Mouse (Mus musculus): ENCODE results near the gene Npl.
"Not testable (repeated sequence)": the region's sequence is repeated elsewhere in the genome, so short reads cannot be mapped to it uniquely, and the experiment has no call there.

Gene Npl

DNA sequence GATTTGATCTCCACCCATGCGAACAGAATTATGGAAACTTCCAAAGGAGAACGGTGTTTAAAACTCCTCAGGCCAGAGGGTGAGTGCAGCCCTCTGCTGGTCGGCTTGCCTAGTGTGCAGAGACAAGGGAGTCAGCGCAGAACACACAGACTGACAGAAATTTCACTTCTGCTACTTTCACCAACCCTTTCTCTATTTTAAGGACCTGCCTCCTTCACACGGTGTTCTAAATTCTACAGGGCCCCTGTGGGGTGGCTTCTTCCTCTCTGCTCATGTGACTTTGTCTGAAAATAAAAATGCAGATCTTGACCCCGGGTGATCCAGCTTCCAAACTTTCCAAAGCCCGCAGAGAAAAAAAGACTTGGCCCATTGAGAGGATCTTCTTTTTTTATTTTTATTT lies 60.7 kb downstream of the Npl start:
- no peak for DNase-seq (ENCODE audit: extremely low spot score)

DNA sequence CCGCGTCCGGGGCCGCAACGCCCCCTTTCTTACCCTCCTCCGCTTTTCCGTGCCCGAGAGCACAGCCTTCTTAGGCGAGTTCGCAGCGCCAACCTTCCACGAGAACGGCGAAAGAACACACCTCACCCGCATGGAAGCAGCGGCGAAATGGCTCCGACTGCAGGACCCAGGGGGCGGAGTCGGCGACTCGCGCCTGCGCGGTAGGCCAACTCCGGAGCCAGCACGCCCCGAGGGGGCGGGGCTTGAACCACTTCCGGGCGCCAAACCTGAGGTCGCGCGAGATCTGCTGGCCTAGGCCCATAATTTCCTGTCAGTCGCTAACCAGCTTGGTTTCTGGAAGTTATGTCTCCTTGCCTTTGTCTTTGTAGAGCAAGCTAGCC lies 62.4 kb downstream of the Npl start, which contains the start of gene Dhx9:
Dhx9 (minus strand) TSS at position 161 of the 380 bp plus-strand sequence.
- peak; percentile 97 for DNase-seq (ENCODE audit: extremely low spot score)

DNA sequence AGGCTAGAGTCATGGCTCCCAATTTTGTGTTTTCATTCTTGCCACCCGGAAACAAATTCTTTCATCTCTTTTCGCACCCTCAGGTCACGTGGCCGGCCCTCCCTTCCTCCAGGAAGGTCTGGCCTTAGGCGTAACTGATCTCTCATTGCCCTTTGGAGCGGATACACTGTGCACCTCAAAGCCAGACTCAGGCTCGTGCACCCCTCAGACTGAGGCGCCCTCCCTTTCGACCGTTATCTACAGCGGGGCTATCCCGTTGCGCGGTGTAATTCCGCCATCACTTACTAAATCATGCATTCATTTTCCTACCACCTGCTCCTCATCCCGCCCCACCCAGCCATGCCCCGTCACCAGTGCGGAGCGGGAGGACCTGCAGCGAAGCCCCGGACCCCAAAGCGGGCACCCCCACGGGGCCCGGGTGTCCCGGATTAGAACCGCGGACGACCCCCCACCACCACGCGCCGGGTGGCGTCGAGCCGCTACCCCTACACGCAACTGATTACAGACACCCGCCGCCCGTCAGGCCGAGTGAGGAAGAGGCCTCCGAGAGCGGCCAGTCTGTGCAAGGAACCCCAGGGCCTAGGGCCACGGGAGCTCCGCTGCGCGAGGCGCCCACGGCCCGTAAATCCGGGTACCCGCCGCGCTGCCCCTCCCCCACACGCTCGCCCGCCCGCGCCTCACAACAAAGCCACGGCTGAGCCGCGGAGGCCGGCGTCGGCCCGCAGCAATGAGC lies 62.9 kb downstream of the Npl start:
- DNase-seq (ENCODE audit: extremely low spot score): peak; percentile 61

DNA sequence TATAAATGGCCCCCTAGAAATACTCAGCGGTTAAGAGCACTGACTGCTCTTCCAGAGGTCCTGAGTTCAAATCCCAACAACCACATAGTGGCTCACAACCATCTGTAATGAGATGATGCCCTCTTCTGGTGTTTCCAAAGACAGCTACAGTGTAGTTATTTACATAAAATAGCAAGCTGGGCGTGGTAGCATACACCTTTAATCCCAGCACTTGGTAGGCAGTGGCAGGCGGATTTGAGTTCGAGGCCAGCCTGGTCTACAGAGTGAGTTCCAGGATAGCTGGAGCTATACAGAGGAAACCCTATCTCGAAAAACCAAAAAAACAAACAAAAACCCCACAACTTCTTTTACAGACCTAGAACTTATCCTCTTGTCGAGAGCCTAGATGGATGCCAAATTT lies 63.7 kb downstream of the Npl start:
- not testable (repeated sequence) for DNase-seq (ENCODE audit: extremely low spot score)

DNA sequence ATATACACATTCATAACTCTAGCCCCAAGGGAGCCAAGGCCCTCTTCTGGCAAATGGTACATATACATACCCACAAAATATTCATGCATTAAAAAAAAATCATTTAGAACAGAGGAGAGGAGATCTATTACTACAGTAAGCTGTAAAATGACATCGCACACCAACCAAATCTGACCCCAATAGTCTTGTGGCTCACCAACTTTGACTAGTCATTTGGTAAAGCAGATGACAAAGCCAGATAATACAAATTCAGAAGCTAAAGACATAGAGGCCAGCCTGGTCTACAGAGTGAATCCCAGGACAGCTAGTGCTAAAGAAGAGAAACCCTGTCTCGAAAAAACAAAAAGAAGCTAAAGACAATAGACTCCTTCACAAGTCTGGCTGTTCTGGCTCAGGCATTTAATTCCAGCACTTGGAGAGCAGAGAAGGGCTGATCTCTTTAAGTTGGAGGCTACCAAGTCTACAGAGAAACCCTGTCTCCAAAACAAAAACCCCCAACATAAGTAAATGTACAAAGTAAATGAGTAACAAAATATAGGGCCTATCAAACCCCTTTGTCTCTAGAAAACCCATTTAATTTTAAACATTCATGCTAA lies 64.5 kb downstream of the Npl start:
- DNase-seq (ENCODE audit: extremely low spot score): no peak

DNA sequence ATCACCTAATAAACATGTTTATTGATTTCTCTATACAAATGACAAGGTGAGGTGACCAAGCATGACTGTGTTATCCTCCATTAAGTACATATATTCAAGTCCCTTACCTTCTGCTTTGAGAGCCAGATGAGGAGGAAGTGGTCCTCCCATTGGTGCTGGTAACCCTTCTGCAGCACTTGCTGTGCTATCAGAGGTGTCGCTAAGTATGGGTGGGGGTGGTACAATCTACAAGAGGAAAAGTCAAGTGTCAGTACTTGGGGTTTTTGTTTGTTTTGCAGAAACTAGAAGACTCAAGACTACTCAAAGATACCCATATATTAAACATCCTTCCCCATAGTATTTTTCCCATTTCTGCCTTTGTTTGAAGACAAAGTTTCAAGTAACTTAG lies 68.8 kb downstream of the Npl start:
- no peak for DNase-seq (ENCODE audit: extremely low spot score)

DNA sequence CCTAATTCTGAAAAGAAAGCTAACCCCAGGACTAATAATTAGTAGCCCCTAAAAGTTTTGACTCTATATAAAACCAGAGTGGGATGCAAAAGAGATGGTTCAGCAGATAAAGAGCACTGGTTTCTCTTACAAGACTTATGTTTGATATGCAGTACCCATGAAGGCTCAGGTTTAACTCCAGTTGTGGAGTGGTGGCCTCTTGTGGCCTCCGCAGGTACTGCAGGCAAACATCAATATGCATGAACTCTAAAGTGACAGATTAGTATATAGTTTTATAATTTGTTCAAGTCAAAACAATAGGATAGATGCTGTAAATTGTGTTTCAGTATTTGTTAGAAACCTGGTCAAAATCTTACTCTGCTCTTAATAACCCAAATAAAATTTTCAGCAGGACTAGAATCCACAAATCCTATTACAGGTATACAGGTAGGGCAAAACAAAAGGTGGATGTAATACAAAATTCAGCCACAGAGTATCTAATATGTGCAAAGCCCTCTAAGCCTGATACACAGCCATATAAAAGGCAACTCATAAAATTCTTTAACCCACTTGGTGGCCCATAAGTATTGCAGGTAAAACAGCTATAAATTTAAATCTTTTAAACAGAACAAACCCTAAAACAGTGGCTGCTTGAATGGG lies 69.3 kb downstream of the Npl start:
- DNase-seq (ENCODE audit: extremely low spot score): peak; percentile 59

DNA sequence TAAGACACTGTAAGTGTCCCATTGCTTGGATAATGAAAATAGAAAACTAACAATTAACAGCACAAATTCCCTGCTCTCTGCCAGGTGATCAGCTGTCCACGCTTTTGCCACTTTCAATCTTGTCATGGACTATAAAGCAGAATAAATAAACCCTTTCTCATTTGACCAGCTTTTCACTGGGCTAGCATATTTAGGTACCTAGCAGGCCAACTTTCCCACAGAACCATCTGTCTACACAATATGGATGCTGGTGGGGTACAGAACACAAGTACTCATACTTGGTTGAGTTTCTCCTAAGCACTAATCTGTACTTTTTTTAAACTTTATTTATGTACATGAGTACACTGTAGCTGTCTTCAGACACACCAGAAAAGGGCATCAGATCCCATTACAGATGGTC lies 70.5 kb downstream of the Npl start:
- DNase-seq (ENCODE audit: extremely low spot score): no peak

DNA sequence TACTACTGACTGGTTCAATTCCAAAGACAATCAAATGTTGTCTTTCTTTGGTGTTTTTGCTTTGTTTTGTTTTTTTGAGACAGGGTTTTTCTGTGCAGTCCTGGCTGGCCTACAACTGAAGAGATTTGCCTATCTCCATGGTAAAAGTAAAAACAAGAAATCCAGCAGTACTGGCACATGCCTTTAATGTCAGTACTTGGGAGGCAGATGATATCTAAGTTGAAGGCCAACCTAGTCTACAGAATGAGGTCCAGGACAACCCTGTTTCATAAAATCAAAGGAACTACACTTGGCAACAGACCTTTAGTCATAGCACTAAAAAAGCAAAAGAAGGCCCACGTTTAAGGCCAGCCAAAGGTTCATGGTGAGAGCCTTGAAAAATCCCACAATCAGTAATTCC lies 88.0 kb downstream of the Npl start:
- DNase-seq (ENCODE audit: extremely low spot score): no peak

DNA sequence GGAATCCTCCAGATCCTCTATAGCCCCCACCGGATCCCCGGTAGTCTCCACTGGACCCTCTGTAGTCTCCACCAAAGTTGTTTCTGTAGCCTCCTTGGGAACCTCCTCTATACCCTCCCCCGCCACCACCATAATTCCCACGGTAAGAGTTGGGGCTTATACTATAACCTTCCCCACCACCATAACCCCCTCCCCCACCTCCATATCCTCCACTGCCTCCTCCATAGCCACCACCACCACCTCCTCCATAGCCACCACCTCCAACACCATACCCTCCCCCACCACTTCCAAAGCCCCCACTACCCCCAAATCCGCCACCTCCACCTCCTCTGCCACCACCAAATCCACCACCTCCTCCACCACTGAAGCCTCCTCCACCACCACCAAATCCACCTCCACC lies 93.7 kb downstream of the Npl start:
- DNase-seq (ENCODE audit: extremely low spot score): no peak

DNA sequence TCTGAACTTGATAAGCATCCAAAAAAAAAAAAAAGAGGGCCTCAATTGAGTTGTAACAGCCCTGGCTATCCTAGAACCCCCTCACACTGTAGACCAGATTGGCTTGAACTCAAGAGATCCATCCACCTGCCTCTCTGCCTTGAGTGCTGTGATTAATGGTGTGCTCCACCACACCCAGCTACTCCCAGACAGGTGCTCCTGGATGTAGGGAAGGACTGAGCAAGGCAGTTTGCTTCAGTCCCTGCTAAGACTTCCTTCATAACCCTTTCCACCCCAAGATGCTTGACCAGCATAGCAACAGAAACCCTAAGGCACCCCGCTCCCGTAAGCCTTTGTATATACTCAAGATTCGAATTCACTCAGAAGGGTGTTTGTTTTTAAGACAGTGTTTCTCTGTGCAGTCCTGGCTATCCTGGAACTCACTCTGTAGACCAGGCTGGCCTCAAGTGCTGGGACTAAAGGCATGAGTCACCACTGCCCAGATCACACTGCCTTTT lies 96.7 kb downstream of the Npl start:
- peak; percentile 18 for DNase-seq (ENCODE audit: extremely low spot score)

Data from embryo, embryonic 9.5 days (tissue).